Mouse (Mus musculus) Patski (cell line): ENCODE results near the gene Lgi1. TPM values are rescaled to one million over a fixed set of nuclear protein-coding genes. Genes with fewer than 3 reads are reported as not detected.

ENCODE experiments used
- ATAC-seq: fragments of 100-300 bp; one replicate; pipeline ENCODE4 v1.8.0; 2021
- CTCF ChIA-PET: fragments of 350-600 bp; sonication (Branson Sonifier 250); formaldehyde crosslinking; loops from one replicate; lab custom pipeline; 2022; ENCODE audit warnings: inconsistent platforms; lab: Charles Lee
- POLR2A ChIA-PET: fragments of 350-600 bp; sonication (Branson Sonifier 250); formaldehyde crosslinking; loops from one replicate; lab custom pipeline; 2022; ENCODE audit warnings: antibody characterized with exemption, inconsistent platforms; lab: Charles Lee
- DNase-seq: peaks from one replicate; pipeline ENCODE4 v3.0.0-alpha.2; 2011; ENCODE audit warnings: low read depth, low spot score
- H3K27me3 ChIP-seq: fragments of 371-371 bp; one replicate; pipeline ENCODE4 v1.5.1; 2021
- CTCF ChIP-seq: fragments of 100-300 bp; IDR thresholded peaks from one replicate; pipeline ENCODE4 v1.5.1; 2021
- in situ Hi-C: fragments of 300-500 bp; cut with MboI; formaldehyde crosslinking; loops from 3 replicates; pipeline ENCODE4 v1.11.1; 2018; ENCODE audit warnings: low pct_unique_long_range_greater_than_20kb, mixed read lengths
- polyA plus RNA-seq: library from polyadenylated mRNA; unstranded; gene quantifications from one replicate; pipeline ENCODE4 v1.2.3, GENCODE M21; 2021

The Lgi1 gene
- polyA plus RNA-seq, 1 experiment from 2014 or later: 0.04 TPM

- CTCF ChIA-PET: interaction anchor here (1.5 kb wide), 1 partner anchor 16 kb away, joined by 5 read pairs; no protein-coding TSS in a partner anchor
- no peak for TF ChIP-seq CTCF
- no peak for ATAC-seq
- in situ Hi-C loops: no loop called here
- DNase-seq: no peak
- no peaks in the 10 kb centered on the region for H3K27me3 ChIP-seq
- POLR2A ChIA-PET: interaction anchor here (0.6 kb wide), 1 partner anchor 81 kb away, joined by 3 read pairs; no protein-coding TSS in a partner anchor
These were observed 72.2 kb downstream of the Lgi1 start for GRCm38 (mm10) chr19:38336553-38336952.

- ChIA-PET CTCF (interaction anchor here (1.8 kb wide), 1 partner anchor 7 kb away, joined by 5 read pairs; no protein-coding TSS in a partner anchor), POLR2A (interaction anchor here (0.6 kb wide), 1 partner anchor 80 kb away, joined by 3 read pairs; no protein-coding TSS in a partner anchor)
- TF ChIP-seq CTCF: no peak
- in situ Hi-C loops: no loop called here
- DNase-seq (no peak), ATAC-seq (no peak)
- no peaks in the 10 kb centered on the region for H3K27me3 ChIP-seq
These were observed 73.0 kb downstream of the Lgi1 start for GRCm38 (mm10) chr19:38337332-38337731.

GRCm38 (mm10) chr19:38339734-38340133 is 75.4 kb downstream of the Lgi1 start:
- TF ChIP-seq CTCF: no peak
- ChIA-PET CTCF (interaction anchor here (1.1 to 5.8 kb wide), 3 partner anchors 10 to 18 kb away, joined by 3 to 35 read pairs (median 7); no protein-coding TSS in a partner anchor), POLR2A (no interaction called here)
- in situ Hi-C loops: no loop called here
- DNase-seq (no peak), ATAC-seq (no peak)
- no peaks in the 10 kb centered on the region for H3K27me3 ChIP-seq

GRCm38 (mm10) chr19:38343246-38343645 is 78.9 kb downstream of the Lgi1 start:
- H3K27me3 ChIP-seq: no peaks in the 10 kb centered on the region
- no peak for DNase-seq
- ChIA-PET POLR2A (interaction anchor here (0.6 kb wide), 1 partner anchor 24 kb away, joined by 3 read pairs; no protein-coding TSS in a partner anchor), CTCF (interaction anchor here (0.9 to 5.8 kb wide), 3 partner anchors 10 to 89 kb away, joined by 3 to 35 read pairs (median 3); no protein-coding TSS in a partner anchor)
- in situ Hi-C loops: no loop called here
- no peak for ATAC-seq
- no peak for TF ChIP-seq CTCF

GRCm38 (mm10) chr19:38348271-38349012 is 84.1 kb downstream of the Lgi1 start:
- no peaks in the 10 kb centered on the region for H3K27me3 ChIP-seq
- ChIA-PET POLR2A (interaction anchor here (0.7 kb wide), 1 partner anchor 14 kb away, joined by 3 read pairs; no protein-coding TSS in a partner anchor), CTCF (interaction anchor here (1.2 to 3.6 kb wide), 3 partner anchors 10 to 81 kb away, joined by 3 to 20 read pairs (median 4); no protein-coding TSS in a partner anchor)
- no peak for DNase-seq
- peak; percentile 21 for ATAC-seq
- TF ChIP-seq CTCF: no peak
- in situ Hi-C loops: no loop called here

- in situ Hi-C loops: no loop called here
- CTCF ChIA-PET: interaction anchor here (1.2 to 3.6 kb wide), 3 partner anchors 10 to 80 kb away, joined by 3 to 20 read pairs (median 4); no protein-coding TSS in a partner anchor
- DNase-seq: no peak
- POLR2A ChIA-PET: no interaction called here
- TF ChIP-seq CTCF: no peak
- H3K27me3 ChIP-seq: no peaks in the 10 kb centered on the region
- ATAC-seq: no peak
These were observed 84.6 kb downstream of the Lgi1 start for GRCm38 (mm10) chr19:38349013-38349341.

GRCm38 (mm10) chr19:38351202-38351601 is 86.9 kb downstream of the Lgi1 start:
- ChIA-PET CTCF (interaction anchor here (3.8 kb wide), 2 partner anchors 10 to 96 kb away, joined by 32 to 35 read pairs; no protein-coding TSS in a partner anchor), POLR2A (no interaction called here)
- no peak for DNase-seq
- in situ Hi-C loops: loop anchor here (10.0 kb wide), 2 partner anchors 96 to 396 kb away; no protein-coding TSS in a partner anchor
- H3K27me3 ChIP-seq: no peaks in the 10 kb centered on the region
- ATAC-seq: no peak
- TF ChIP-seq CTCF: no peak

DNA sequence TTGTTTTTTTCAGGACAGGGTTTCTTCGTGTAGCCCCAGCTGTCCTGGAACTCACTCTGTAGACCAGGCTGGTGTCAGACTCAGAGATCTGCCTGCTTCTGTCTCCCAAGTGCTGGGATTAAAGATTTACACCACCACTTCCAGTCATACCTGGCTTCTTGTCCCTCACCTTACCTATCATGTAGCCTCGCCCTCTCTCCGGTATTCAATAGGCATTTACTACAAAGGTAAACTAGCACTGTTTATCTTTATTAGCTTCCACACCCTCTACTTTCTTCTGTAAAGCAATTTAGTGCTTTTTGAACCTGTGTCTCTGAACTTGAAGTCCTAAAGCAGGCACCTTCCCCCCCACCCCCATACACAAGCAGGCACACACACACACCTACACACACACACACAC is 87.4 kb downstream of the Lgi1 start:
- in situ Hi-C loops: loop anchor here (10.0 kb wide), 2 partner anchors 97 to 397 kb away; no protein-coding TSS in a partner anchor
- no peaks in the 10 kb centered on the region for H3K27me3 ChIP-seq
- CTCF ChIA-PET: interaction anchor here (0.9 to 3.8 kb wide), 14 partner anchors 11 to 128 kb away, joined by 3 to 41 read pairs (median 6); no protein-coding TSS in a partner anchor
- no peak for ATAC-seq
- no peak for TF ChIP-seq CTCF
- DNase-seq: no peak
- POLR2A ChIA-PET: no interaction called here

- DNase-seq (no peak), ATAC-seq (no peak)
- POLR2A ChIA-PET: interaction anchor here (0.6 to 1.2 kb wide), 2 partner anchors 23 to 330 kb away, joined by 3 read pairs; no protein-coding TSS in a partner anchor
- CTCF ChIA-PET: interaction anchor here (0.5 to 3.8 kb wide), 27 partner anchors 10 to 430 kb away, joined by 3 to 41 read pairs (median 3); no protein-coding TSS in a partner anchor
- peak; percentile 88 for TF ChIP-seq CTCF
- no peaks in the 10 kb centered on the region for H3K27me3 ChIP-seq
- in situ Hi-C loops: loop anchor here (10.0 kb wide), 2 partner anchors 98 to 398 kb away; no protein-coding TSS in a partner anchor
These were observed 88.3 kb downstream of the Lgi1 start for GRCm38 (mm10) chr19:38352495-38353130.

GRCm38 (mm10) chr19:38354279-38354678 is 89.9 kb downstream of the Lgi1 start:
- TF ChIP-seq CTCF: no peak
- CTCF ChIA-PET: interaction anchor here (1.0 to 3.8 kb wide), 5 partner anchors 13 to 130 kb away, joined by 3 to 35 read pairs (median 6); partner anchors contain the start of gene Fra10ac1
- DNase-seq (no peak), ATAC-seq (no peak)
- in situ Hi-C loops: loop anchor here (10.0 kb wide), 2 partner anchors 99 to 399 kb away; no protein-coding TSS in a partner anchor
- H3K27me3 ChIP-seq: no peaks in the 10 kb centered on the region
- POLR2A ChIA-PET: interaction anchor here (0.6 kb wide), 1 partner anchor 102 kb away, joined by 3 read pairs; no protein-coding TSS in a partner anchor
